In the genomic region with DNA sequence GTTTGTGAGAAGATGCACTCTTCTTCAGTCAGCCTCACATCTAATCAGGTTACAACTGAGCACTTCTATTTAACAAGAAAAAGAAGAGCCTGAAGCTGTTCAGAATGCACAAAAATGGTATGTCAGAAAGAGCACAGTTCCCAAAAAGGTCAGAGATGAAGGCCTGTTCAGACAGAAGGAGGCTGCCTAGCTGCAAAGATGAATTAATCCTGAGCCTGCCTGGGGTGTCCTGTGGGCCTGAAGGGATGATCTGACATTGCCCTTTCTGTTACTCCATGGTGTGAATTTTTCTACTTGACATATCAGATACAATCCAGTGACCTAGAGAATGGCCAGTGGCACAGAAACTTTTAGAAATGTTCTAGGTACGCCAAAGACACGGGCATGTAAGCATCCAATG, we compare ENCODE assay signal across 26 mouse cellular contexts.
DNase-seq lines count a peak whose midpoint lies in the region; ATAC-seq and TF ChIP-seq lines count a peak whose summit lies in the region.
"Had no signal": no experiment of that assay in that cellular context is flagged by ENCODE, and none has a peak within 500 bp of the region (broad histone marks: within the 10 kb centered on the region; RNA-seq: fewer than 3 reads in every experiment).

No protein-coding gene starts in this region.

- H3K4me3 ChIP-seq in hindbrain, embryonic 13.5 days = no peak overlapping the region
- no peak overlapping the region for H3K4me3 ChIP-seq in hindbrain, postnatal 0 days (ENCODE audit: low read length)
- H3K4me3 ChIP-seq in forebrain, embryonic 12.5 days (replicated peaks) = no peak overlapping the region
- H3K4me3 ChIP-seq in midbrain, embryonic 13.5 days (replicated peaks) = no peak overlapping the region
- H3K4me3 ChIP-seq in limb, embryonic 10.5 days = no peak overlapping the region
- H3K4me3 ChIP-seq: embryonic facial prominence, embryonic 15.5 days; heart, embryonic 13.5 days; kidney, embryonic 15.5 days; myocyte had no signal

- 0 out of 2 replicates have a peak, but pooled peaks have one; percentile 5 for ATAC-seq in hindbrain, embryonic 13.5 days (ENCODE audit: low FRiP score)
- ATAC-seq in hindbrain, postnatal 0 days = no peak
- peak; percentile 13; the same call in 1 of the 2 replicates for ATAC-seq in forebrain, embryonic 12.5 days (ENCODE audit: low FRiP score)
- peak; percentile 53; the same call in 1 of the 2 replicates for ATAC-seq in midbrain, embryonic 13.5 days
- ATAC-seq: activated CD4-positive, CD25-positive, alpha-beta regulatory T cell, adult 4 months; hindbrain, embryonic 16.5 days had no signal

- no peak overlapping the region; the same call in 1 of the 2 replicates for H3K27ac ChIP-seq in hindbrain, embryonic 13.5 days
- no peak overlapping the region for H3K27ac ChIP-seq in hindbrain, postnatal 0 days
- H3K27ac ChIP-seq in forebrain, embryonic 12.5 days = peak overlapping the region; percentile 56
- H3K27ac ChIP-seq in midbrain, embryonic 13.5 days = peak overlapping the region; percentile 44
- H3K27ac ChIP-seq in limb, embryonic 10.5 days = no peak overlapping the region
- H3K27ac ChIP-seq: embryonic facial prominence, embryonic 15.5 days; heart, embryonic 13.5 days; kidney, embryonic 15.5 days; stomach, postnatal 0 days had no signal

- H3K9me3 ChIP-seq in hindbrain, embryonic 13.5 days = no peaks in the 10 kb centered on the region
- H3K9me3 ChIP-seq in hindbrain, postnatal 0 days (ENCODE audit: low read length) = no peaks in the 10 kb centered on the region
- H3K9me3 ChIP-seq in forebrain, embryonic 12.5 days = no peaks in the 10 kb centered on the region
- no peaks in the 10 kb centered on the region for H3K9me3 ChIP-seq in midbrain, embryonic 13.5 days
- H3K9me3 ChIP-seq in limb, embryonic 10.5 days (replicated peaks) = no peaks in the 10 kb centered on the region
- H3K9me3 ChIP-seq: embryonic facial prominence, embryonic 15.5 days; heart, embryonic 13.5 days; kidney, embryonic 15.5 days had no signal

- H3K9ac ChIP-seq in hindbrain, embryonic 13.5 days = no peak overlapping the region
- no peak overlapping the region for H3K9ac ChIP-seq in hindbrain, postnatal 0 days (replicated peaks; ENCODE audit: low read length)
- H3K9ac ChIP-seq in forebrain, embryonic 12.5 days = no peak overlapping the region
- no peak overlapping the region for H3K9ac ChIP-seq in midbrain, embryonic 13.5 days (replicated peaks)
- H3K9ac ChIP-seq: embryonic facial prominence, embryonic 15.5 days; heart, embryonic 13.5 days; kidney, embryonic 15.5 days had no signal

- 43% methylated on average over 2 of the region's 2 CpGs for WGBS in hindbrain, embryonic 13.5 days
- WGBS in hindbrain, postnatal 0 days = 42% methylated on average over 2 of the region's 2 CpGs
- 58% methylated on average over 2 of the region's 2 CpGs for WGBS in forebrain, embryonic 12.5 days
- WGBS in midbrain, embryonic 13.5 days = 41% methylated on average over 2 of the region's 2 CpGs
- WGBS in limb, embryonic 10.5 days = 89% methylated on average over 2 of the region's 2 CpGs

- 0 out of 2 replicates have a peak, but pooled peaks cover 9% of the 10 kb centered on the region for H3K4me1 ChIP-seq in hindbrain, embryonic 13.5 days (replicated peaks)
- no peaks in the 10 kb centered on the region; the same call in 1 of the 2 replicates for H3K4me1 ChIP-seq in hindbrain, postnatal 0 days (ENCODE audit: insufficient read depth, low read length)
- H3K4me1 ChIP-seq in forebrain, embryonic 12.5 days = peaks cover 9% of the 10 kb centered on the region
- H3K4me1 ChIP-seq in midbrain, embryonic 13.5 days (replicated peaks) = peaks cover 13% of the 10 kb centered on the region
- H3K4me1 ChIP-seq in limb, embryonic 10.5 days = no peaks in the 10 kb centered on the region
- H3K4me1 ChIP-seq: embryonic facial prominence, embryonic 15.5 days; heart, embryonic 13.5 days; kidney, embryonic 15.5 days had no signal

- TF ChIP-seq CTCF in hindbrain, postnatal 0 days (IDR thresholded peaks at IDR 0.05; ENCODE audit: low read depth) = no peak

- no peaks in the 10 kb centered on the region for H3K27me3 ChIP-seq in hindbrain, embryonic 13.5 days
- H3K27me3 ChIP-seq in hindbrain, postnatal 0 days (ENCODE audit: insufficient read depth, low read length) = no peaks in the 10 kb centered on the region
- no peaks in the 10 kb centered on the region for H3K27me3 ChIP-seq in forebrain, embryonic 12.5 days
- no peaks in the 10 kb centered on the region for H3K27me3 ChIP-seq in midbrain, embryonic 13.5 days
- H3K27me3 ChIP-seq in limb, embryonic 10.5 days (ENCODE audit: low read depth, poor library complexity, severe bottlenecking) = no peaks in the 10 kb centered on the region
- H3K27me3 ChIP-seq: embryonic facial prominence, embryonic 15.5 days; heart, embryonic 13.5 days; kidney, embryonic 15.5 days had no signal

- DNase-seq in hindbrain, postnatal 0 days (ENCODE audit: low spot score) = no peak
- peak; percentile 6 for DNase-seq in Muller cell, postnatal 12 days (ENCODE audit: inconsistent ontology term)
- no peak for DNase-seq in limb, embryonic 10.5 days (ENCODE audit: low spot score)
- DNase-seq in ovary, postnatal 14 days (ENCODE audit: low spot score) = no peak
- DNase-seq: adrenal gland, adult 8-10 months; cerebellum, adult 11-12 months; cerebellum, postnatal 25 days; embryo, embryonic 11 days; gastrocnemius, postnatal 25 days; heart, adult 18-20 months; heart, postnatal 14 days; kidney, adult 11 months; kidney, postnatal 4 days; lung, postnatal 4 days; thymus, adult 2 months; thymus, postnatal 4 days had no signal

- no peaks in the 10 kb centered on the region for H3K36me3 ChIP-seq in hindbrain, embryonic 13.5 days
- H3K36me3 ChIP-seq in hindbrain, postnatal 0 days (ENCODE audit: insufficient read depth, low read length) = no peaks in the 10 kb centered on the region
- no peaks in the 10 kb centered on the region for H3K36me3 ChIP-seq in forebrain, embryonic 12.5 days (replicated peaks)
- H3K36me3 ChIP-seq in midbrain, embryonic 13.5 days = no peaks in the 10 kb centered on the region
- no peaks in the 10 kb centered on the region for H3K36me3 ChIP-seq in limb, embryonic 10.5 days
- H3K36me3 ChIP-seq: embryonic facial prominence, embryonic 15.5 days; heart, embryonic 13.5 days; kidney, embryonic 15.5 days had no signal

- H3K4me2 ChIP-seq in hindbrain, embryonic 13.5 days = no peak overlapping the region
- H3K4me2 ChIP-seq in hindbrain, postnatal 0 days (ENCODE audit: low read depth, low read length) = no peak overlapping the region
- H3K4me2 ChIP-seq in forebrain, embryonic 12.5 days = no peak overlapping the region
- no peak overlapping the region for H3K4me2 ChIP-seq in midbrain, embryonic 13.5 days (replicated peaks)
- H3K4me2 ChIP-seq: embryonic facial prominence, embryonic 15.5 days; heart, embryonic 13.5 days; kidney, embryonic 15.5 days had no signal

Comparison
In these comparisons a context has a peak if more than half of its experiments do, and no peak if none do; other contexts are left out.
1. H3K27ac ChIP-seq: peak in forebrain, embryonic 12.5 days (single experiment) and midbrain, embryonic 13.5 days (single experiment); none in hindbrain, embryonic 13.5 days (single experiment), hindbrain, postnatal 0 days (single experiment) and limb, embryonic 10.5 days (single experiment).